Mouse (Mus musculus) olfactory bulb, adult 2 months (tissue): ENCODE results near the gene Clmp.
A peak's percentile ranks its signal among the peaks of the same experiment; 100 is the strongest.

Experiments used
- CTCF ChIP-seq: fragments of 200-500 bp; IDR thresholded peaks from 2 replicates; pipeline ENCODE4 v1.5.1; 2012; ENCODE audit warnings: low read depth, mild to moderate bottlenecking, low read length, moderate library complexity; ENCODE audit not compliant: insufficient read depth
- POLR2A ChIP-seq: fragments of 200-500 bp; IDR thresholded peaks from 2 replicates; pipeline ENCODE4 v1.6.1; 2012; ENCODE audit warnings: mild to moderate bottlenecking, low read depth, low read length, moderate library complexity; ENCODE audit not compliant: insufficient read depth

GRCm38 (mm10) chr9:40757685-40758270, 72.0 kb downstream of the Clmp start:
- TF ChIP-seq CTCF (peak; percentile 70), POLR2A (no peak)
